Mouse (Mus musculus) adrenal gland, postnatal 36 days (tissue): ENCODE results near the gene Kif5a. TPM values are rescaled to one million over a fixed set of nuclear protein-coding genes. Genes with fewer than 3 reads are reported as not detected.
"Not testable (repeated sequence)": the region's sequence is repeated elsewhere in the genome, so short reads cannot be mapped to it uniquely, and the experiment has no call there.

Experiments
- DNase-seq, 2 experiments: peaks; one replicate each; pipeline ENCODE4 v3.0.0; 2021; ENCODE audit warnings: mixed read lengths in 1 of 2
- long read RNA-seq, 2 experiments: library from polyadenylated mRNA; stranded (forward); transcript quantifications; one replicate each; pipeline ENCODE4 v2.0.0; 2021; ENCODE audit warnings: borderline sequencing depth in 2 of 2
- total RNA-seq, 2 experiments: library from RNA; stranded (reverse); gene quantifications; 2 replicates each; pipeline ENCODE4 v1.2.3; 2021

The Kif5a gene
- total RNA-seq, result 1 to 10 TPM; 6.3 to 7.5 TPM
- long read RNA-seq, experiment 1, partial matches to known transcripts, result 0 of 5 reads
- long read RNA-seq, experiment 1, other reads (novel, unspliced or antisense), result 4 of 5 reads
- long read RNA-seq, experiment 2, partial matches to known transcripts, result 0 of 1 reads
- long read RNA-seq, experiment 2, other reads (novel, unspliced or antisense), result 1 of 1 reads

GRCm38 (mm10) chr10:127262548-127263398 is at the start of gene Kif5a:
Gene Kif5a, minus strand, starts transcription at chr10:127263348.
- DNase-seq, result peak; percentile 47 to 73

GRCm38 (mm10) chr10:127312858-127313257 is 49.7 kb upstream of the Kif5a start:
- DNase-seq, result no peak

- DNase-seq, result peak; percentile 73 to 81
Observed at GRCm38 (mm10) chr10:127312356-127312676, 49.2 kb upstream of the Kif5a start.

- DNase-seq, result peak; percentile 95 to 96
Observed at GRCm38 (mm10) chr10:127311476-127312355, 48.6 kb upstream of the Kif5a start, which contains the start of gene Mars. Gene Mars, minus strand, starts transcription at chr10:127311786.

GRCm38 (mm10) chr10:127310523-127311475 is 47.7 kb upstream of the Kif5a start:
- DNase-seq, result no peak

GRCm38 (mm10) chr10:127309167-127309566 is 46.0 kb upstream of the Kif5a start:
- not testable (repeated sequence) for DNase-seq

- no peak for DNase-seq
Observed at GRCm38 (mm10) chr10:127303136-127303535, 40.0 kb upstream of the Kif5a start.

GRCm38 (mm10) chr10:127300361-127300760 is 37.2 kb upstream of the Kif5a start:
- DNase-seq, result peak in 1 of 2 experiments; percentile 45

GRCm38 (mm10) chr10:127297015-127297871 is 34.1 kb upstream of the Kif5a start:
- no peak for DNase-seq

GRCm38 (mm10) chr10:127295986-127296794 is 33.0 kb upstream of the Kif5a start:
- DNase-seq, result no peak

- DNase-seq, result no peak
Observed at GRCm38 (mm10) chr10:127294895-127295510, 31.9 kb upstream of the Kif5a start.

- DNase-seq, result no peak
Observed at GRCm38 (mm10) chr10:127293590-127294113, 30.5 kb upstream of the Kif5a start.

- DNase-seq, result peak; percentile 74 to 79
Observed at GRCm38 (mm10) chr10:127292987-127293538, 29.9 kb upstream of the Kif5a start.

GRCm38 (mm10) chr10:127291881-127292638 is 28.9 kb upstream of the Kif5a start:
- DNase-seq, result no peak

- peak; percentile 67 to 75 for DNase-seq
Observed at GRCm38 (mm10) chr10:127290930-127291880, 28.1 kb upstream of the Kif5a start.

- DNase-seq, result peak; percentile 100
Observed at GRCm38 (mm10) chr10:127290307-127290929, 27.3 kb upstream of the Kif5a start.
